Mouse (Mus musculus) frontal cortex, postnatal 25 days (tissue): ENCODE results near the gene Ift46.
A peak's percentile ranks its signal among the peaks of the same experiment; 100 is the strongest.

ENCODE experiments used
- DNase-seq, 2 experiments: peaks; one replicate each; pipeline ENCODE4 v3.0.0; 2022; ENCODE audit warnings: low spot score in 2 of 2

The Ift46 gene

DNA sequence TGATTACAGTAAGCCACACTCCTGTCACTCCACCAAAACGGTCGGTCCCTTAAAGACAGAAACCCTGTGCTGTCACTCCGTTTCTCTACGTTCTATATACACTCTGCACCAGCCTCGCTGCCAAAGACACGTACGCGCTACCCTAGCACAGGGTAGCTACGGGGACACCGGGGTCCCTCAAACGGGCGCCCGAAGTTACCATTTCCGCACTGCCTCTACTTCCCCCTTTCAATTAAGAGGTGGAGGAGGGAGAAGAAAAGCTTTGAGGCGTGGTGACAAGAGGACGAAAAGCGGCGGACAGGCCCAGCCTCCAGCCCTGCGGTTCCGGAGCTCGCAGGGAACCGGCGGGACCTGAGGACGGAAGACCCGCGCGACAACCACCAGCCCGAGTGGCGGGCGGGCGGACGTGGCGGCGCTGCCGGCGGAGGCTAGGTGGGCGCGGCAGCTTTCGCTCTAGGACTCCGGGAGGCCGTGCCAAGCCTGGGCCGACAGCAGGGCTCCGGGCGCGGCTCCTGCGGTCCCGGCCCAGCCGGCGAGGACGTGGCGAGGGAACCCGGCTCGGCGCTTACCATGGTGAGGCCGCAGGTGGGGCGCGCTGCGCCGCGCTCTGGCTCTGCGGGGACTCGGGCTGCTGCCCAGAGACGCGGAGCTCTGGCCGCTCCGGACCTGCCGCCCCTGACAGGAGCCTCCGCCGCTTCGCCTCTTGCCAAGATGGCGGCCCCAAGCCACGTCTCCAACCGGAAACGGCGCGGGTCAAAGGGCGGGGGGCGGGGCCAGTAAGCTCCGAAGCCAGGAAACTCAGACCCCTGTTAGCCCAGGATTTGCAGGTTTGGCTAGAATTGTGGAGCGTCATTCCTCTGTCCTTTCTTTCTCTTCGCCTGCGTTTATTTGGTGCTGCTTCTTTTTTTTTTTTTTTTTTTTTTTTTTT, at the start of gene Ift46, which contains the start of gene Arcn1:
Gene Ift46 (plus strand): TSS at position 808 of the 928 bp plus-strand sequence.
Gene Arcn1 (minus strand): TSS at position 745 of the 928 bp plus-strand sequence.
- peak; percentile 65 to 72 for DNase-seq

DNA sequence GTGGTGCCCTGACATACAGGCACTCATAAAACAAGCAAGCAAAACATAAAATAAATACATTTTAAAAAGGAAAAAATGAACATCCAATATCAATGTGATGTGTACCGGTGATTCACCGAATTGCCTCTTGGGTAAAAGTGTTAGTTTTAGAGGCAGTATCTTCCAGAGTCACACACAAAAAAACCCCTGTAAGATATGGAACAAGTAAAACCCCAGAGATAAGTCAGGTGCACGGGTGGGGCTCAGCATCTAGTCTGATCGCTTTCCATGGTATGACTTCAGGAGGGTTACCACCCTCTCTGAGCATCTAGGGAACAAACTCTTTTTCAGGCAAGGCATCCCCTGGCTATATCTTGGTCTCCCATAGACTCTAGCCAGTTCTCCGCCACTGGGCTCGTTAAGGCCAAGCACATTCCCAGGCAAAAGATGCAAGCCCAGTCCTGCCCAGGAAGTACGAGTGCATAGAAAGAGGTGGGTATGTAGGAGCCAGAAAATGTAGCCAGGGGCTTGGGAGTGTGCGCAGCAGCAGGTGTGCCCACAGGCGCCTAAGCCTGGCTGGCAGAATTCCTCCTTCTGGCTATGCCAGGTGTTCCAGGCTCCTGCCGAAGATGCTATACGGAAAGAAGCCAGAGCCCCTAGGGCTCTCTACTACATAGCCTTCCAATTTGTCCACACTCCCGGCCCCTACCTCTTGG, 48.6 kb upstream of the Ift46 start:
- no peak for DNase-seq

DNA sequence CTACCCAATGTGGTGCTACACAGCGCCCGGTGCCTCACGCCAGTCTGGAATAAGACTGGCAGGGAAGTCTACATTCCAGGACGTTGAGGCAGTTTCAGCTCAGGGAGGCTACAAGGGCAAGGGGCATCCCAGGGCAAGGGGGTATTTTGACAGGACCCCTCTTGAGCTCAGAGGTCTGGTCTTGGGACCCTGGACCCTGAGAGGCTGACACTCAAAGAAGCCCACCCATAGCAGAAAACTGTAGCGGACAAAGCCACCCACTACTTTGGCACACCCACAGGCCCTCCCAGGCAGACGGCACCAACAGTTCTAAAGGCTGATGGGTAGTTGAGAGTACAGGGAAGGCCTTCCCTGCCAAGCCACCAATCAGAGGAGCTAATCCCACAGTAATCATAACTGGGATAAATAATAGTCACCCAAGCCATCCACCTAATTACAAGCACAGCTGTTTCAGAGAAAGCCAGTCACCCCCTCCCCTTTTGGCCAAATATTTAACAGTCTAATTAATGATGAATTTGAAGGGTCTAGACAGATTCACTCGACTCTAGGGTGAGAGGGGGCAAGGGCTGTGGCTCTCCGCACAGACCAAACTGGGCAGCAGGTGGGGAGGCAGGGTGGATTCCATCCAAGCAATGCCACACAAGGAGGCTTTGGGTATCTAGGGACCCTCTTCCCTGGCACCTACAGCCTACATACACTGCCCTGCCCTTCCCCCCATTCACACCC, 47.9 kb upstream of the Ift46 start:
- DNase-seq = no peak

- no peak for DNase-seq
Measured at GRCm38 (mm10) chr9:44720358-44721153, 47.2 kb upstream of the Ift46 start.

GRCm38 (mm10) chr9:44721154-44721876, 46.4 kb upstream of the Ift46 start:
- peak in 1 of 2 experiments; percentile 66 for DNase-seq

DNA sequence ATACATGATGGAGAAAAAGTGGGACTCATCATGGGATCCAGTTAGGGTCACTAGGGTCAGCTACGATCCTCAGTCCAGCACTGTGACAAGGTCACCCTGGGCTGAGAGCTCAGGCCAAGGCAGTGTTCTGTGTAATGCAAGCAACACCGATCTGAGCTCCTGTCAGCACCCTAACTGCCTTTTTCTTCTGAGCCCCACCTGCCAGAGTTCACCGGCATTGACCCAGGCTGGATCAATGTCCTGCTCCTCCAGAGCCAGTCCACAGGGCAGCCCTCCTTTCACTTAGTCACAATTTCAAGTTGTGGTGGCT, 45.9 kb upstream of the Ift46 start:
- DNase-seq = no peak

DNA sequence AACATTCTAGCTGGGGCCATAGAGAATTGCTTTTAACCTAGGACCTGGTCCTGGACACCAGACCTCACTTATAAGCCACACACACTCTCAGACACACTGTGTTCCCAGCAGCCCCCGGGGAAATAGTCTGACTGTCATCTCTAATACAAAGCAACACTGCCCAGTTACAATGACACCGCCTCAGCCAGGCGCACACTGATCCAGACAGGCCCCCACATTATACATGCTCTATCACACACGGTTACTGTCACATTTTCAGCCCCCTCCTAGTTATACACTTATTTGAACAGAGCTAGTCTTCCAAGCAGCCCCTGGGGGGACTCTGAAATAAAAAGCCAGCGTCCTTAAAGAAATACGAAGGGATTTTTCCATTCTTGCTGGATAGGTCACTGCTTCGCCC, 45.1 kb upstream of the Ift46 start:
- no peak for DNase-seq

DNA sequence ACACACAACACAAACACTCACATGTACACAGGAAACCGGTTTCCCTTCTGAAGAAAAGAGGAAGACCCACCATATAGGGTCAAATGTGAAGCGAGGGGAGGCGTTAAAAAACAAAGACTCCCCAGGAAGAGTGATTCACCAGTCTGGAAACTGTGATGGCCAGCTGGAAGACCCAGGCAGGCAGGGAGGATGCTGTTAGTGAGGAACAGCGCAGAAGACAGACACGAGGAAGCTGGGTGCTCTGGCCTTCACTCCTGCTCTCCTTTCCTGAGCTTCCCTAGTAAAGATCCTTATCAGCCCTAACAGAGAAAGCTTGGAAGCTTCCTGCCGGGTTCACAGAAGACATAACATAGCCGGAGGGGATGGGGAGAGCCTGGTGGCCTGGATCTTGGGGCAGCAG, 44.7 kb upstream of the Ift46 start:
- DNase-seq = no peak

- DNase-seq = no peak
Measured at GRCm38 (mm10) chr9:44723521-44724041, 44.1 kb upstream of the Ift46 start.

DNA sequence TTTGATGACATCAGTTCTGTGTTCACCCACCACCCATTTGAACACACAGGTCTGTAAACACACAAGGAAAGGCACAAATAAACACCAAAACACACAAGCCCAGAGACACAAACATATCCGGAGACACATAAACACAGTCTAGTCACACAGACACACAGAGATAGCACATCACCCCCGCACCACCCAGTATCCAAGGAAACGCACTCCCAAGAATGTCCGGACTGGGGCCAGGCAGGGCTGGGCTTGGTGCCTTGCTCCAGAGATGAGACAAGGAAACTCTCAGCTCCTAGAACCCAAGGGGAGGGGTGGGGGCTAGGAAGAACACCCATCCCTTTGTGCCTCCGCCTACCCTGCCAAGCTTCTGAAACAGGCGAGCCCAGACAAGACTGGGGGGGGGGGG, 43.5 kb upstream of the Ift46 start:
- DNase-seq = no peak

GRCm38 (mm10) chr9:44724665-44725064, 43.0 kb upstream of the Ift46 start:
- no peak for DNase-seq

- DNase-seq = no peak
Measured at GRCm38 (mm10) chr9:44726431-44727146, 41.1 kb upstream of the Ift46 start.

DNA sequence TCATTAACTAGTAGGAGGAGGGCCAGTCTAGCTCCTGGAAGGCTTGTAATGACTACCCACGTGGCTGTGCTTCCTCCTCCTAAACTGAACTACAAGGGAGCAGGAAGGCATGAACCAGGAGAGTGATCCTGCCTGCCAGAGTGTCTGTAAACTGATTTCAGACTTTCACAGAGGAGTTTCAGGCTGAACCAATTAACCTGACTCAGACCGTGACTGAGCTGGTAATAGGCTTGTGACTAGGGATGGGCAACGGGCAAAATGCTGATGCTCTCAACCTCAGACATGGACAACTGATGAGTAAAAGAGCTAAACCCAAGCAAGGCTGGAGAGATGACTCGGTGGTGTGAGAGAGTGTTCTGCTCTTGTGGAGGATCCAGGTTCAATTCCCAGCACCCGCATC, 40.3 kb upstream of the Ift46 start:
- DNase-seq = no peak

DNA sequence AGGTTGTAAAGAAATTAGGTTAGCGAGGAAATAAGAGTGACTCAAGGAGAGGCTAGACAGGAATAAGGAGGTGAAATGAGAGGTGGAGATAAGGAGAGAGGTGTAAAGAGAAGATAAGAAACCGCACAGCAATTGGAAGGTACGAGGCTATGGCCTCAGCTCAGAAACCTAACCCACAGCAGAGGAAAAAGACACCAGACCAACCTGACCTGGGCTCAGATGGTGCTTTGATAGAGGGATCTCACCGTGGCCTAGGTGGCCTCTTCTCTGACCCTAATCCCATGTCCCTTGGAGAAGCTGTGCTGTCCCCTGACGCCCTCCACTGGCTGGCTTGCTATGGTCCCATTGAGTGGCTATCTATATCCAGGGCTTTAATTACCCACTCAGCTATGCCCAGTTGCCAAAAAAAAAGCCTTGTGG, 35.6 kb upstream of the Ift46 start:
- DNase-seq = no peak

- DNase-seq = no peak
Measured at GRCm38 (mm10) chr9:44732921-44733530, 34.7 kb upstream of the Ift46 start.

DNA sequence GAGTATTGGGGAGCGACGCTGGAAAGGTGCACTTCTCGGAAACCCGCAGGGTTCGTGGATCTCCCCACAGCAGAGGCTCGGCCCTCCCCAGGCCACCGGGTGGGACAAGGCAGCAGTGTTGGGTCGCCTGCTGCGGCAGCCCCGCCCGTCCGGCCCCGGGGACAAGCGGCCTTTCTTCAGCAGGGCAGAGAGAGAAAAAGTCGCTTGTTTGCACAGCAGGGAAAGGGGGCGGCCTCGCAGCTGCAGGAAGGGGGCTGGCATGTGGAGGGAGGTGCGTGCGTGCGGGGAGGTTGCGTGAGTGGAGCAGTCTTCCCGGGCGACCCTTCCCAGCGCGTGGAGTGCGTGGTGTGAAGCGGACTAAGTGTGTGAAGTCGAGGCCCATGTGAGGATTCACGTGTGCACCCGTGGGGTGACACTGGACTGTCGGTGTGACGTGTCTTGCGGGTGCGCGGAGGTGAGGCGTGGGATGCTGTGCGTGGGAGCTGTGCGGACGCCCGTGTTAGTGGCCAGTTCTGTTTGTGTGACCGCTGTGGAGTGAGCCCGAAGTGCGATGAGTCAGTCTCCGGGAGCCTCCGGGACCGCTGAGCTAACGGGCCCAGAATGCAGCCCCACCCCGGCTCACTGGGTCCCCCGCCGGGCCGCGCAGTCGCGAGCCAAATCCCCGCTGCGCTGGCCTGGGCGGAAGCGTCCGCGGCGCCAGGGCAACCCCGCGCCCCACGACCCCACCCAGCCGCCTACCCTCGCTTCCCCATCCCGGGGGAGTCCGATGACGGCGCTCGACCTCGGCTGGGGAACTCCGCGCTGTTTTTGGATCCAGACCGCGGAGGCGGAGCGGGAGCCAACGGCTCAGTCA, 33.8 kb upstream of the Ift46 start:
- DNase-seq = peak in 1 of 2 experiments; percentile 39

DNA sequence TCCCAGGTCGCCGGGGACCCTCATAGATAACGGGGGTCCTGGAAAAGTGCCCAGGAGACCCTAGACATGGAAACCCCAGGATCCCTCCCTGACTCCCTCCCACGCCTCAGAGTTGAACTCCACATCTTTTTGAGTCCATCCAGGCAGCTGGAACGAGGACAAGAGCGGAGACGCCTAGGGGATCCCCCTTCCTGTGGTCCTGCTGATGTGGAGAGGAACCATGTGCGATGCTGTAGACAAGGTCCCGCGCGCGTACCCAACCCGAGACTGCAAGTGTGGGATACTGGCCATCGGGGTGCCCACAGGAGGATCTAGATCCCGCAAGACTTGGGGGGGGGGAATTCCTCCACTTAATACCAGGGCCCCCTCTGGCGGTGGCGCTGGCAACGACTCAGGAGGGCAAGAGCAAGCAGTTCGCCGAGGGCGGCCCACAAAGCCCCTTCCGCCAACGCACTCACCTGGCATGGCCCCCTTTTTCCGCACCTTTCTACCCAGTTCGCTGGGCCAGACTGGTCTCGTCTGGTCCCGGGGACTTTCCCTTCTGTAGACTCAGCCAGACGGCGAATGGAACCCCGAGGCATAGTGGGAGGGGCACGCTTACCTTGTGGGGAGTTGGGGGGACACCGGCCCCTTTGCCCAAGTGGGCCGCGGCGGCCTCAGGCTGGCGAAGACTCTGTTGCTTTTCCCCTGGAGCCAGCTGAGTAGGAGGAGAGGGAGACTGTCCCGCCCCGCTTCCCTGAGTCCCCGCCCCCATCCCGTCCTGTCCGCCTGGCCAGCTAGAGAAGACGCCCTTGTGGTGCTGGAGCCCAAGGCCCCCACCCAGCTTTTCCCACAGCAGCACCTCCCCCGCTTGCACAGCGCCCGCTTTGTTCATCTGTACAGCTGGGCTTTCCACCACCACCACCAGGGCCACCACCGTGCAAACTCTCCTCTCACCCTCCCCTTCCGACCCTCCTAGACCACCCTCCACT, 32.9 kb upstream of the Ift46 start, which contains the start of gene Phldb1:
Gene Phldb1 (minus strand): TSS at position 675 of the 971 bp plus-strand sequence.
- DNase-seq = no peak
